Mouse (Mus musculus): ENCODE results near the gene Phxr2. TPM values are rescaled to one million over a fixed set of nuclear protein-coding genes. Genes with fewer than 3 reads are reported as not detected.

The Phxr2 gene
- polyA plus RNA-seq, 1 experiment from 2014 or later: not detected

DNA sequence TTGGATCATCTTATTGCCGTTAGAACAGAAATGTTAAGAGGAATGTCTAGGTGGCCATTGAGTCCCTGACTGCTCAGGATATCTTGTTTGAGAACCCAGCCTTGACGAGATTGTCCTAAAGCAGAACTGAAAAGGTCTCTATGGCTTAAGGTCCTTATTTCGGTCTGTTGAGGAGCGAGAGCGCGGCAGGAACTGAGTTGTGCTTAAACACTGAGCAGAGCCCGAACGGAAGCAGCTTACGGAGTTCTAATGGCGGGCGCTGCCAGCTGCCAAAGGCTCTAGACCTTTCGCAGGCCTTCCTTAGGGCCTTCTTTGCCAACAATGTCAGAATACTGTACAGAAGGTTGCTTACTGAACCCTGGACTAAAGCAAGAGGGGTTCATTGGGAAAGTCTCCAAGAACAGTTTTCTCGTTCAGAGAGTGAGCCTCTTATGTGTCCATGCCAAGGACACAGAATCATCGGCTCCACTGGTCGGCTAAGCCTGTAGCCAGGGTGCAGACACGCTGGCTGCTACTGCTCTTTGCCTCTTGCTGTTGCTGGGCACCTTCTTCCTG is 7.3 kb upstream of the Phxr2 start:
- H3K27me3 ChIP-seq (ENCODE audit: insufficient read depth, low read length): no peaks in the 10 kb centered on the region
- DNase-seq (no peak), ATAC-seq (ENCODE audit: insufficient read depth) (no peak)
- H3K36me3 ChIP-seq (ENCODE audit: insufficient read depth): peaks cover 10% of the 10 kb centered on the region; the same call in 1 of the 2 replicates
- H3K4me1 ChIP-seq (ENCODE audit: insufficient read depth): no peaks in the 10 kb centered on the region
- no peak overlapping the region for H3K4me3 ChIP-seq (ENCODE audit: low read depth, low read length)
- no peak for TF ChIP-seq CTCF (IDR thresholded peaks at IDR 0.05; ENCODE audit: low read depth)
- no peaks in the 10 kb centered on the region for H3K9me3 ChIP-seq (ENCODE audit: low read depth, low read length)
- H3K9ac ChIP-seq: no peak overlapping the region
- 94% methylated on average over 16 of the region's 16 CpGs for WGBS
- no peak overlapping the region for H3K27ac ChIP-seq (ENCODE audit: low read depth)
- no peak overlapping the region for H3K4me2 ChIP-seq

DNA sequence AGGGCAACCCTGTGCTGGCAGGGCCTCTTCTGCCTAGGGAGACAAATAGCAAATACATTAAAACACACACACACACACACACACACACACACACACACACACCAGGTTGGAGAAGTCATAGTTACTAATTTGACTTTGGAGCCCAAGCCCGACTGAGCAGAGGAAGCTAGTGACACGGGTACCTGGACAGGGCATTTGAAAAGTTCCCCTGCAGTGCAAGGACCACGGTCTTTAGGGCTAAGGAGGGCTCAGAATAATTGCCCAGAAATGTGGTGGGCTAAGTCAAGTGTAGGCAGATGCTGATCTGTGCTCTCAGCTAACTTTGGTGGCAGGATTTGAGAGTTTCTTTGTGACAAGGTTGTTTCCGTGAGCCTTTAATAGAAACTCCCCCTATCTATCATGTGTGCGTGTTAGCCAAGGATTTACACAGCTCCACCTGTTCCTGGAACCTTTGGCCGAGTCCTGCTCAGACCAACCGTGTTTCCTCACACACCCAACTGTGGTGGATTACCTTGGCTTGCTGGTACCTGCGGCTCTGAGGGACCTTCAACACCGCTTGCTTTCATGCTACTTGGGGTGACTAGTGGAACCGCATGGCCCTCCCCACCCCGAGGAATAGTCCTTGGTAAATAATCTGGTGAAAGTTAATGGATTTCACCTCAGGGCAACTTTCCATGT is 6.6 kb upstream of the Phxr2 start:
- Histone ChIP-seq H3K27me3 (ENCODE audit: insufficient read depth, low read length) (no peaks in the 10 kb centered on the region), H3K27ac (ENCODE audit: low read depth) (no peak overlapping the region), H3K4me3 (ENCODE audit: low read depth, low read length) (no peak overlapping the region), H3K4me1 (ENCODE audit: insufficient read depth) (no peaks in the 10 kb centered on the region), H3K9ac (no peak overlapping the region), H3K36me3 (ENCODE audit: insufficient read depth) (peaks cover 13% of the 10 kb centered on the region; the same call in 1 of the 2 replicates), H3K4me2 (no peak overlapping the region), H3K9me3 (ENCODE audit: low read depth, low read length) (no peaks in the 10 kb centered on the region)
- DNase-seq (no peak), ATAC-seq (ENCODE audit: insufficient read depth) (no peak)
- 92% methylated on average over 11 of the region's 11 CpGs for WGBS
- no peak for TF ChIP-seq CTCF (IDR thresholded peaks at IDR 0.05; ENCODE audit: low read depth)

DNA sequence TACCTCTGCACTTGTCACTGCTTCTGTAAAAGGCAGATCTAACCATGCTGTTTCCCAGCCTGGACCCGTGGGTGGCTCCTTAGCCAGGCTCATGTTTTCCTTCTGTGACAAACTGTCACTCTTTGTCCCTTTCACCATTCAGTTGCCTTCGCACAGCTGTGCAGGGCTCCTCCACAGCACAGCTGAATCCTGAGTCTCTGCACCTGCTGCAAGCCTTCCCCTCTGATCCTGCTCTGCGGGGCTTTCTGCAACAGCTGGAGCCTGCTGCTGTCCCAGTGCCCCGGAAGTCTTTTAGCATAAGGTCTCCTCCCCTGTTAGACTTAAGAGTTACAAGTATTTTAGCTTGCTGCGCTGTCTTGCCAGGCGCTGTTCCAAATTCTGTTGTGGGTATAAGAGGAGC is 6.1 kb upstream of the Phxr2 start:
- no peak overlapping the region for H3K4me2 ChIP-seq
- H3K9ac ChIP-seq: no peak overlapping the region
- H3K36me3 ChIP-seq (ENCODE audit: insufficient read depth): peaks cover 13% of the 10 kb centered on the region; the same call in 1 of the 2 replicates
- no peaks in the 10 kb centered on the region for H3K27me3 ChIP-seq (ENCODE audit: insufficient read depth, low read length)
- 52% methylated on average over 6 of the region's 6 CpGs for WGBS
- no peak overlapping the region for H3K4me3 ChIP-seq (ENCODE audit: low read depth, low read length)
- no peak overlapping the region for H3K27ac ChIP-seq (ENCODE audit: low read depth)
- H3K9me3 ChIP-seq (ENCODE audit: low read depth, low read length): no peaks in the 10 kb centered on the region
- no peaks in the 10 kb centered on the region for H3K4me1 ChIP-seq (ENCODE audit: insufficient read depth)
- ATAC-seq (ENCODE audit: insufficient read depth) (peak; percentile 44; the same call in 1 of the 2 replicates), DNase-seq (peak; percentile 28)
- TF ChIP-seq CTCF (IDR thresholded peaks at IDR 0.05; ENCODE audit: low read depth): no peak

DNA sequence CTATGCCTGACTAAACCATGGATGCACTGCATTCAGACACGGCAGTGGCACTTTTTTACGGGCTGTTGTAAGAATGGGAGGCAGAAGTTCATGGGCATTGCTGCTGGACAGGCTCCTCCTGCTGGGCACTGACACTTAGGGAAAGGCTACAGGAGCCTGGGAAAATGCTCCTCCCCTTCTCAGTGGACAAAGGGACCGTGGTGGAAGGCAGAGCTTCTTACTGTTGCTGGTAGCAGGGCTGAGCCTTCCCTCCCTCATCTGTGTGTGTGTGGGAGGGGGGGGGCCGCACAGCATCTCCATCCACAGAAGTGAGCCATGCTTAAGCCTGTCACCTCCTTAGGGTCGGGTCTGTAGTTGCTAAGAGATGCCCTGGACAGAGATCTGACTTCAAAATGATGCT is 5.2 kb upstream of the Phxr2 start:
- H3K9ac ChIP-seq: no peak overlapping the region
- no peak overlapping the region for H3K4me3 ChIP-seq (ENCODE audit: low read depth, low read length)
- no peaks in the 10 kb centered on the region for H3K4me1 ChIP-seq (ENCODE audit: insufficient read depth)
- ATAC-seq (ENCODE audit: insufficient read depth): peak; percentile 19; the same call in 1 of the 2 replicates
- DNase-seq: no peak
- no peaks in the 10 kb centered on the region for H3K9me3 ChIP-seq (ENCODE audit: low read depth, low read length)
- H3K36me3 ChIP-seq (ENCODE audit: insufficient read depth): peaks cover 18% of the 10 kb centered on the region; the same call in 1 of the 2 replicates
- 61% methylated on average over 5 of the region's 5 CpGs for WGBS
- no peak overlapping the region for H3K27ac ChIP-seq (ENCODE audit: low read depth)
- H3K27me3 ChIP-seq (ENCODE audit: insufficient read depth, low read length): no peaks in the 10 kb centered on the region
- TF ChIP-seq CTCF (IDR thresholded peaks at IDR 0.05; ENCODE audit: low read depth): no peak
- no peak overlapping the region for H3K4me2 ChIP-seq

DNA sequence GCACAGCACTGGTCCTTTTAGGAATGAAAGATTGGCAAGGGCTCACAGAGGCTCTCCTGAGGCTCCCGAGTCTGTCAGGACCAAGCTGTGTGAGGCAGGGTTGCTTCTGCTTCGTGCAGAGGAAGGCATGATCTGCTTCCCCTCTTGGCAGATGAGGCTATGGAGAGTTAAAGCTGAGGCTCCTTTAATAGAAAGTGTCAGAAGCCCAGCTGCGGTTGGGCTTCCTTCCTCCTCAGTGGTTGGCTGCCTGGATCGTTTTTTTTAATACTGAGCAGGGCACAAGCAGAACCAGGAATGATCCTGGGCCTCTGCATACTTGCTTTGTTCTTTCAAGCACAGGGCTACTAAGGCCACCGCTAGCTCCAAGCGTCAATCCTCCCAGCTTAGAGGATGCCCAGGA is 4.5 kb upstream of the Phxr2 start:
- ATAC-seq (ENCODE audit: insufficient read depth) (no peak), DNase-seq (peak; percentile 39)
- Histone ChIP-seq H3K4me1 (ENCODE audit: insufficient read depth) (no peaks in the 10 kb centered on the region), H3K9ac (no peak overlapping the region), H3K27ac (ENCODE audit: low read depth) (no peak overlapping the region), H3K27me3 (ENCODE audit: insufficient read depth, low read length) (no peaks in the 10 kb centered on the region), H3K4me3 (ENCODE audit: low read depth, low read length) (no peak overlapping the region), H3K4me2 (no peak overlapping the region), H3K9me3 (ENCODE audit: low read depth, low read length) (no peaks in the 10 kb centered on the region), H3K36me3 (ENCODE audit: insufficient read depth) (peaks cover 22% of the 10 kb centered on the region; the same call in 1 of the 2 replicates)
- no peak for TF ChIP-seq CTCF (IDR thresholded peaks at IDR 0.05; ENCODE audit: low read depth)
- WGBS: 43% methylated on average over 6 of the region's 6 CpGs

DNA sequence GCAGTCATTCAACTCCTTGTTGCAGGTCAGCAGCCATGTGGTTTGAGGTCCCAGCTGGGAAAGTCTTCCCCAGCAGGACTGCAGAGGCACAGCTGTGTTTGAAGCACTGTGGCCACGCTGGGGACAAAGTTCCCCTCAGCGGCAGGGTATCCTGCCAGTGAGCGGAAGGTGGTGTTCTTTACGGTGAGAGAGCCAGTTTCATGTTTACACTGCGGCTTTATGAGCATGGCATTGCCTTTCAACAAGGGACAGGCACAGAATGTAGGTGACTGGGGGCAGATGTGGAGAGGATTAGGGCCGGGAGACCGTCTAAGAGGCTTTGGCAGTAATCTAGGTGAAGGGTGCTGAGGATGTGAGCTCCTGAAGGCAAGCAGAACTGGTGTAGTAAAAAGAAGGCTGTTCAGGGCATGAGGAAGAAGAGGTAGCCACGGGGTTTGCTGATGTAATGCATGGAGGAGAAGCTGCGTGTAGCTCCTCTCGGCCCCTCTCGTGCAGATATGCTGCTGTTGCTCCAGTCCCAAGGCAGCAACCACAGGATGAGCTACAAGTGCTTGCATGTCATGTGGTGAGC is 1.7 kb upstream of the Phxr2 start:
- no peak for TF ChIP-seq CTCF (IDR thresholded peaks at IDR 0.05; ENCODE audit: low read depth)
- Histone ChIP-seq H3K4me1 (ENCODE audit: insufficient read depth) (no peaks in the 10 kb centered on the region), H3K4me3 (ENCODE audit: low read depth, low read length) (no peak overlapping the region), H3K27me3 (ENCODE audit: insufficient read depth, low read length) (no peaks in the 10 kb centered on the region), H3K9me3 (ENCODE audit: low read depth, low read length) (no peaks in the 10 kb centered on the region), H3K36me3 (ENCODE audit: insufficient read depth) (0 out of 2 replicates have a peak, but pooled peaks cover 19% of the 10 kb centered on the region), H3K4me2 (no peak overlapping the region), H3K27ac (ENCODE audit: low read depth) (no peak overlapping the region), H3K9ac (no peak overlapping the region; the same call in 1 of the 2 replicates)
- ATAC-seq (ENCODE audit: insufficient read depth) (no peak), DNase-seq (no peak)
- WGBS: 75% methylated on average over 11 of the region's 11 CpGs

DNA sequence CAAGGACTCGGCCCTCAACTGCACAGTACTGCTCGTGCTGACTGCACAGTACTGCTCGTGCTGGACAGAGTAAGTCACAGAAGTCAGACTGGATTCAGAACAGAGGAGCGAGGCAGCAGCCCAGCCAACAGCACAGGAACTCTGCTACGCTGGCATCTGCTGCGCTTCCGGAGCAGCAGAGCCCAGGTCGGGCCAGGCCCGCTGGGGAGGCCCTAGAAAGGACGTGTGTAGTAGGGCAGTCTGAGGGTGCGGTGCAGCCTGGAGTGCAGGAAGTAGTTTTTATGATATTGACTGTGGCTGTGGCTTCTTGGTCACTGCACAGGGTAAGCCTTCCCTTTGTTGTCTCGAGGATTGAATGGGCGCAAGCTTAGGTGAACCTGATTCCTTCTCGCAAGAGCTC is 829 bp upstream of the Phxr2 start:
- no peak overlapping the region for H3K4me2 ChIP-seq
- no peak for TF ChIP-seq CTCF (IDR thresholded peaks at IDR 0.05; ENCODE audit: low read depth)
- 0 out of 2 replicates have a peak, but pooled peaks cover 16% of the 10 kb centered on the region for H3K36me3 ChIP-seq (ENCODE audit: insufficient read depth)
- H3K9me3 ChIP-seq (ENCODE audit: low read depth, low read length): no peaks in the 10 kb centered on the region
- no peaks in the 10 kb centered on the region for H3K27me3 ChIP-seq (ENCODE audit: insufficient read depth, low read length)
- DNase-seq: no peak
- no peak overlapping the region for H3K27ac ChIP-seq (ENCODE audit: low read depth)
- ATAC-seq (ENCODE audit: insufficient read depth): no peak
- 85% methylated on average over 14 of the region's 14 CpGs for WGBS
- no peak overlapping the region for H3K4me3 ChIP-seq (ENCODE audit: low read depth, low read length)
- no peak overlapping the region for H3K9ac ChIP-seq
- no peaks in the 10 kb centered on the region for H3K4me1 ChIP-seq (ENCODE audit: insufficient read depth)

All from lung, embryonic 14.5 days (tissue).